Mouse (Mus musculus) intestine, postnatal 0 days (tissue): ENCODE measurements around the gene Nenf. TPM values are rescaled to one million over a fixed set of nuclear protein-coding genes. Genes with fewer than 3 reads are reported as not detected.
A peak's percentile ranks its signal among the peaks of the same experiment; 100 is the strongest.

Experiments used
- ATAC-seq: fragments of 200-750 bp; cut with Nextera tagmentation; 2 replicates; pipeline ENCODE4 v1.8.0; 2017; ENCODE audit warnings: mild to moderate bottlenecking, moderate TSS enrichment, moderate library complexity
- H3K27ac ChIP-seq: fragments of 300-500 bp; sonication (generic); 2 replicates; pipeline ENCODE4 v1.5.1; 2014; ENCODE audit warnings: mild to moderate bottlenecking, low read depth, low read length, moderate library complexity
- H3K27me3 ChIP-seq: fragments of 300-500 bp; sonication (generic); replicated peaks from 2 replicates; pipeline ENCODE4 v1.6.1; 2014; ENCODE audit warnings: low read length, mixed read lengths; ENCODE audit not compliant: control insufficient read depth, insufficient read depth
- H3K36me3 ChIP-seq: fragments of 300-500 bp; sonication (generic); 2 replicates; pipeline ENCODE4 v1.6.1; 2014; ENCODE audit warnings: mild to moderate bottlenecking, moderate library complexity; ENCODE audit not compliant: control insufficient read depth, insufficient read depth
- H3K4me1 ChIP-seq: fragments of 300-500 bp; sonication (generic); replicated peaks from 2 replicates; pipeline ENCODE4 v1.6.1; 2014; ENCODE audit warnings: antibody characterized with exemption, low read length, mixed read lengths; ENCODE audit not compliant: control insufficient read depth, insufficient read depth
- H3K4me2 ChIP-seq: fragments of 300-500 bp; sonication (generic); replicated peaks from 2 replicates; pipeline ENCODE4 v1.6.1; 2014; ENCODE audit warnings: low read depth, mild to moderate bottlenecking, moderate library complexity
- H3K4me3 ChIP-seq: fragments of 300-500 bp; sonication (generic); 2 replicates; pipeline ENCODE4 v1.5.1; 2014; ENCODE audit warnings: low read depth, low read length
- H3K9ac ChIP-seq: fragments of 300-500 bp; sonication (generic); 2 replicates; pipeline ENCODE4 v1.6.1; 2014; ENCODE audit warnings: mild to moderate bottlenecking, low read depth, low read length
- H3K9me3 ChIP-seq: fragments of 300-500 bp; sonication (generic); 2 replicates; pipeline ENCODE4 v1.6.1; 2016; ENCODE audit warnings: mixed run types; ENCODE audit not compliant: control insufficient read depth
- CTCF ChIP-seq: sonication (generic); IDR thresholded peaks from 2 replicates; pipeline ENCODE4 v1.5.1; 2016; ENCODE audit warnings: low read depth, mild to moderate bottlenecking, control low read depth, antibody characterized with exemption, moderate library complexity
- WGBS: fragments of 180-500 bp; shearing (Covaris S2); extraction: QIAGEN DNeasy Blood & Tissue Kit; methylation state at CpG from one replicate; pipeline ENCODE4 v1.1.7; 2014; 5-methylcytosine and 5-hydroxymethylcytosine counted together
- polyA plus RNA-seq: library from polyadenylated mRNA; unstranded; fragments of >200 nt; fragmentation: Nextera tagmentation; extraction: Ambion mirVana; gene quantifications from 2 replicates; pipeline ENCODE4 v1.2.1, GENCODE M21; 2015

The Nenf gene
- polyA plus RNA-seq, 1 experiment from 2014 or later: 174 TPM

- Histone ChIP-seq H3K27me3 (no peaks in the 10 kb centered on the region), H3K4me3 (no peak overlapping the region), H3K36me3 (no peaks in the 10 kb centered on the region), H3K27ac (no peak overlapping the region), H3K4me2 (no peak overlapping the region), H3K9me3 (no peaks in the 10 kb centered on the region), H3K4me1 (no peaks in the 10 kb centered on the region), H3K9ac (no peak overlapping the region)
- TF ChIP-seq CTCF: no peak
- 59% methylated on average over 5 of the region's 5 CpGs for WGBS
- ATAC-seq: no peak
These were observed 21.5 kb downstream of the Nenf start for GRCm38 (mm10) chr1:191296445-191296844.

- no peak for TF ChIP-seq CTCF
- 40% methylated on average over 3 of the region's 3 CpGs for WGBS
- Histone ChIP-seq H3K27me3 (no peaks in the 10 kb centered on the region), H3K27ac (no peak overlapping the region), H3K4me1 (no peaks in the 10 kb centered on the region), H3K36me3 (no peaks in the 10 kb centered on the region), H3K9me3 (no peaks in the 10 kb centered on the region), H3K4me2 (no peak overlapping the region), H3K4me3 (no peak overlapping the region), H3K9ac (no peak overlapping the region)
- ATAC-seq: no peak
These were observed 22.2 kb downstream of the Nenf start for GRCm38 (mm10) chr1:191295784-191296183.

GRCm38 (mm10) chr1:191293996-191294795 lies 23.8 kb downstream of the Nenf start:
- Histone ChIP-seq H3K27ac (no peak overlapping the region), H3K4me3 (no peak overlapping the region)

GRCm38 (mm10) chr1:191293051-191293450 lies 24.9 kb downstream of the Nenf start:
- H3K9me3 ChIP-seq: no peaks in the 10 kb centered on the region
- no peaks in the 10 kb centered on the region for H3K4me1 ChIP-seq
- no peaks in the 10 kb centered on the region for H3K27me3 ChIP-seq
- WGBS: 89% methylated on average over 2 of the region's 2 CpGs
- no peak for ATAC-seq
- H3K4me2 ChIP-seq: no peak overlapping the region
- no peak overlapping the region for H3K9ac ChIP-seq
- H3K36me3 ChIP-seq: no peaks in the 10 kb centered on the region
- no peak overlapping the region for H3K4me3 ChIP-seq
- TF ChIP-seq CTCF: no peak
- H3K27ac ChIP-seq: no peak overlapping the region

More at GRCm38 (mm10) chr1:191293996-191294795, 23.8 kb downstream of the Nenf start:
- Histone ChIP-seq H3K9me3 (no peaks in the 10 kb centered on the region), H3K9ac (no peak overlapping the region), H3K36me3 (no peaks in the 10 kb centered on the region), H3K4me1 (no peaks in the 10 kb centered on the region), H3K27me3 (no peaks in the 10 kb centered on the region), H3K4me2 (no peak overlapping the region)
- no peak for TF ChIP-seq CTCF
- no peak for ATAC-seq
- 52% methylated on average over 9 of the region's 9 CpGs for WGBS

- no peak for ATAC-seq
- TF ChIP-seq CTCF: no peak
These were observed 25.6 kb downstream of the Nenf start for GRCm38 (mm10) chr1:191292348-191292747.

GRCm38 (mm10) chr1:191288762-191289161 lies 29.2 kb downstream of the Nenf start:
- no peak overlapping the region for H3K27ac ChIP-seq
- peak; percentile 72 for ATAC-seq
- WGBS: 34% methylated on average over 8 of the region's 8 CpGs
- no peaks in the 10 kb centered on the region for H3K9me3 ChIP-seq
- no peaks in the 10 kb centered on the region for H3K27me3 ChIP-seq
- H3K4me2 ChIP-seq: no peak overlapping the region
- H3K9ac ChIP-seq: no peak overlapping the region
- H3K4me1 ChIP-seq: no peaks in the 10 kb centered on the region
- H3K36me3 ChIP-seq: no peaks in the 10 kb centered on the region
- TF ChIP-seq CTCF: peak; percentile 96
- H3K4me3 ChIP-seq: no peak overlapping the region

More at GRCm38 (mm10) chr1:191292348-191292747, 25.6 kb downstream of the Nenf start:
- Histone ChIP-seq H3K9ac (no peak overlapping the region), H3K27ac (no peak overlapping the region), H3K27me3 (no peaks in the 10 kb centered on the region), H3K4me2 (no peak overlapping the region), H3K36me3 (no peaks in the 10 kb centered on the region), H3K9me3 (no peaks in the 10 kb centered on the region), H3K4me1 (no peaks in the 10 kb centered on the region), H3K4me3 (no peak overlapping the region)
- 85% methylated on average over 5 of the region's 5 CpGs for WGBS
